Mouse (Mus musculus) hindbrain, embryonic 16.5 days (tissue): ENCODE measurements around the gene Zfp644. TPM values are rescaled to one million over a fixed set of nuclear protein-coding genes. Genes with fewer than 3 reads are reported as not detected.

Source experiments
- ATAC-seq: fragments of 200-750 bp; cut with Nextera tagmentation; 2 replicates; pipeline ENCODE4 v1.8.0; 2017; ENCODE audit warnings: moderate TSS enrichment, moderate library complexity
- H3K27ac ChIP-seq: fragments of 300-500 bp; sonication (generic); 2 replicates; pipeline ENCODE4 v1.5.1; 2014; ENCODE audit warnings: low read depth, mild to moderate bottlenecking, control low read depth, low read length, moderate library complexity
- H3K27me3 ChIP-seq: fragments of 300-500 bp; sonication (generic); replicated peaks from 2 replicates; pipeline ENCODE4 v1.6.1; 2014; ENCODE audit warnings: low read length; ENCODE audit not compliant: control insufficient read depth, insufficient read depth
- H3K36me3 ChIP-seq: fragments of 300-500 bp; sonication (generic); 2 replicates; pipeline ENCODE4 v1.6.1; 2014; ENCODE audit warnings: mild to moderate bottlenecking, low read length, moderate library complexity, mixed read lengths; ENCODE audit not compliant: control insufficient read depth, insufficient read depth
- H3K4me1 ChIP-seq: fragments of 300-500 bp; sonication (generic); 2 replicates; pipeline ENCODE4 v1.6.1; 2014; ENCODE audit warnings: low read depth, low read length; ENCODE audit not compliant: control insufficient read depth, insufficient read depth
- H3K4me2 ChIP-seq: fragments of 300-500 bp; sonication (generic); 2 replicates; pipeline ENCODE4 v1.6.1; 2014; ENCODE audit warnings: mild to moderate bottlenecking, low read length, control low read depth, moderate library complexity
- H3K4me3 ChIP-seq: fragments of 300-500 bp; sonication (generic); 2 replicates; pipeline ENCODE4 v1.5.1; 2014; ENCODE audit warnings: mild to moderate bottlenecking, low read length, control low read depth, moderate library complexity
- H3K9ac ChIP-seq: fragments of 300-500 bp; sonication (generic); 2 replicates; pipeline ENCODE4 v1.6.1; 2014; ENCODE audit warnings: low read depth, mild to moderate bottlenecking, control low read depth, low read length, moderate library complexity
- H3K9me3 ChIP-seq: fragments of 300-500 bp; sonication (generic); 2 replicates; pipeline ENCODE4 v1.6.1; 2014; ENCODE audit warnings: mild to moderate bottlenecking, low read length, moderate library complexity; ENCODE audit not compliant: control insufficient read depth
- WGBS: fragments of 180-500 bp; shearing (Covaris S2); extraction: QIAGEN DNeasy Blood & Tissue Kit; methylation state at CpG from one replicate; pipeline ENCODE4 v1.1.7; 2014; 5-methylcytosine and 5-hydroxymethylcytosine counted together
- polyA plus RNA-seq: library from polyadenylated mRNA; unstranded; fragments of >200 nt; fragmentation: Nextera tagmentation; extraction: Ambion mirVana; gene quantifications from 2 replicates; pipeline ENCODE4 v1.2.1, GENCODE M21; 2015

The Zfp644 gene
- polyA plus RNA-seq = 54.5 and 55.5 TPM in 2 replicates

DNA sequence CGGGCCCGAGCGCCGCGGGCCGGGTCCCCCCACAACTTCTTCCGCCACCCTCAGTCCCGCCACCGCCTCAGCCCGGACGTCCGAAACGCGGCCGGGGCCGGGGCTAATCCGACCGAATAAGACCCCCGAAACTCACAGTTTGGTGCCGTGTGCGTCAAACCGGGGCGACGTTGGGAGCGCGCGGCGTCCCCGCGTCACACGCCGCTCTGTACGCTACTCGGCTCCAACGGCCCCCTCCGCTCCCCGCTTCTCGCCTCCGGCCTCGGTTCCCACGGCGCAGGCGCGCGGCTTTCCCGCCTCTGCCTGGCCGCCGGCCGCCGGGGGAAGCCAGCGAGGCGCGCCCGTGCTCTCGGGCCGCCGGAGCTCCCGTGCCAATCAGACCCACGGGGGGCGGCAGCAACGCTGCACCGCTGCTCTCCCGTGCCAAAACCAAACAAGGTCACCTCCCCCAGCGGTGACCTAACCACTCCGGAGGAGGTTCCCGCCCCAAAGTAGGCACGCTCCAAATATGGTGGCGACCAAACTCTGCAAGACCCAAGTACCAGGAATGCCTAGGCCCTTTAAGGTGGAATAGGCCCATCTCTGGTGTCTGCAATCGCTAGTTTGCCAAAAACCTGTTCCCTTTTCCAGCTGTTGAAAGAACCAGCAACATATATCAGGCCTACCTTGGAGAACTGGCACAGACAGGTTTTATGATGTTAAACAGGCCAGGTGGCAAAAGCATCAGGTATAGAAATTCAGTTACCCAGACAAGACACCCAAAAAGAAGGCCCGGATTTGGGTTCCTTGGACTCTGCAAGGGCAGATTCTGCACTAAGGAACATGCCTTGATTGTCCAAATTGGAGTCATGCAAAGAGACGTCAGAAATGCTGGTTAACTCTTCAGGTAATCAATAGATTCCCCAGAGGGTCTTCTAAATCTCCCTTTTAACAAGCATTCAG lies at the start of gene Zfp644:
Gene Zfp644 (minus strand): TSS at position 892 of the 942 bp plus-strand sequence.
- Histone ChIP-seq H3K27me3 (no peaks in the 10 kb centered on the region), H3K4me1 (peaks cover 20% of the 10 kb centered on the region), H3K4me3 (peak within 1 kb of the TSS; percentile 90), H3K9ac (peak within 1 kb of the TSS; percentile 99), H3K4me2 (peak within 1 kb of the TSS; percentile 78), H3K27ac (peak within 1 kb of the TSS; percentile 99), H3K9me3 (no peaks in the 10 kb centered on the region), H3K36me3 (no peaks in the 10 kb centered on the region)
- WGBS = 1% methylated on average over 67 of the region's 71 CpGs
- peak; percentile 97 for ATAC-seq

DNA sequence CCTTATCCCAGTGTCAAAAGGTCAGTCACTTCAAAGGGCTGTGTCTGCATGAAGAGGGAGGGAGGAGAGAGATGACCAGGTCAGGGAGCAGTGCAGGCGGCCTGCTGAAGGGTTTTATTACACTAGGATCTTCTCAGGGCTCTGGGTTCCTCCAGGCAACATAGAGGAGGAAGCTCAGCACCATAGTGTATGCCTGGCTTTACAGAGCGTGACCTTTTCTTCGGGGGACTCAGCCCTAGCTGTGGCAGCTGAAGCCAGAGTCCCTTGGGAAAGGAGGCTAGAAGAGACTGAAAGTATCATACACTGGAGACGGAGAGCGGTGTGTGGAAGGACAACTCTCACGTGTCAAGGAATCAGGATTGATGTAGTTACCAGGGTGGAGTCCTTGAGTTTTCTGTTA lies 42.6 kb upstream of the Zfp644 start:
- no peak overlapping the region for H3K9ac ChIP-seq
- no peak overlapping the region for H3K4me3 ChIP-seq
- no peaks in the 10 kb centered on the region for H3K36me3 ChIP-seq
- H3K4me2 ChIP-seq = no peak overlapping the region
- H3K27ac ChIP-seq = no peak overlapping the region
- no peaks in the 10 kb centered on the region for H3K27me3 ChIP-seq
- no peaks in the 10 kb centered on the region for H3K9me3 ChIP-seq
- no peaks in the 10 kb centered on the region for H3K4me1 ChIP-seq
- ATAC-seq = no peak
- 28% methylated on average over 6 of the region's 6 CpGs for WGBS

DNA sequence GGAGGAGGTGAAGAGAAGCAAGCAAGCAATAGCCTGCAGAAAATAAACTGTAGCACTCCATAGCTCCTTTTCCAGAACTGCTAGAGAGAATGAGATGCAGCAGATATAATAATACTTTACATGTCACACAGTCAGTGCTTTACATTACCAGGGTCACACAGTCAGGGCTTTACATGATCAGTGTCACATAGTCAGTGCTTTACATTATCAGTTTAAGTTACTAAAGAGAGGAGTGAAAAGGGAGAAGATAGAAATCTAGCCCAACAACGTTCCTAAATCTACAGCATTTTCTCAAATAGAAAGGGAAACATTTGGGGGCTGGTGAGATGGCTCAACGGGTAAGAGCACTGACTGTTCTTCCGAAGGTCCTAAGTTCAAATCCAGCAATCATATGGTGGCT lies 26.4 kb upstream of the Zfp644 start:
- Histone ChIP-seq H3K27ac (no peak overlapping the region), H3K4me1 (no peaks in the 10 kb centered on the region), H3K4me3 (no peak overlapping the region), H3K9ac (no peak overlapping the region), H3K9me3 (no peaks in the 10 kb centered on the region), H3K4me2 (no peak overlapping the region), H3K27me3 (no peaks in the 10 kb centered on the region), H3K36me3 (no peaks in the 10 kb centered on the region)
- WGBS = 90% methylated on average over 3 of the region's 3 CpGs
- no peak for ATAC-seq

DNA sequence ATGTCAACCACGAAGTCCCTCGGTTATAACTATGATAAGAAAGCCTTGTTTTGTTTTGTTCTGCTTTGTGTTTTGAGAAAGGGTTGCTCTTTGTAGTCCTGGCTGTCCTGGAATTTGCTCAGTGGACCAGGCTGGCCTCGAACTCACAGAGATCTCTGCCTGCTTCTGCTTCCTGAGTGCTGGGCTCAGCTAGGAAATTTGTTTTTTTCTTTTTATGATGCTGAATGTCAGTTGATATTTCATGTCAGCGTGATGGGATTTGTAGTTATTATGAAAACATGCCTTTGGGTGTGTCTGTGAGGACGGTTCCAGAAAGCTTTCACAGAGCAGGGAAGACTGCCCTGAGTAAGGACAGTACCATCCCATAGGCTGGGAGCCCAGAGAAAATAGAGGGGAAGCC lies 25.7 kb upstream of the Zfp644 start:
- H3K36me3 ChIP-seq = no peaks in the 10 kb centered on the region
- no peak for ATAC-seq
- H3K27ac ChIP-seq = no peak overlapping the region
- 79% methylated on average over 5 of the region's 5 CpGs for WGBS
- H3K4me2 ChIP-seq = no peak overlapping the region
- no peaks in the 10 kb centered on the region for H3K9me3 ChIP-seq
- H3K4me3 ChIP-seq = no peak overlapping the region
- H3K4me1 ChIP-seq = no peaks in the 10 kb centered on the region
- no peak overlapping the region for H3K9ac ChIP-seq
- no peaks in the 10 kb centered on the region for H3K27me3 ChIP-seq

DNA sequence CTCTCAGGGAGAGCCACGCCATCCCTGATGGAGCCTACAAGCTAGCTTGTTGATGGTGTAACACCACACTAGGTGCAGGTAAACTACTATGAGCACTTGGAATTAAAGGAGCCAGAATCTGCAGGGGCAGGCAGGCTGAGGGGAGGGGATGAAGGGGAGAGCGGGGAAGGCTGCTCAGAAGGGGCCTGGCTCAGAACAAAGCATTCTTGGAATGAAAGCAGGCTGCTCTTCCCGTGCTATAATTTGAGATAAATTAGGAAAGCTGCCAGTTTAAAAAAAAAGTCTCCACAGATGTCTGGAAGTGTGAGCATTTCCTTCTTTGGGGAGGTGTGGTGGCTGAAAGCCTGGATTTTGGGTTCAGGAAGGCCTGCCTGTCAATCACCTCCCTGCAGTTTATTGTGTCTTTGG lies 14.8 kb upstream of the Zfp644 start:
- H3K9me3 ChIP-seq = no peaks in the 10 kb centered on the region
- no peak overlapping the region for H3K27ac ChIP-seq
- WGBS = 33% methylated on average over 3 of the region's 3 CpGs
- no peaks in the 10 kb centered on the region for H3K27me3 ChIP-seq
- H3K4me1 ChIP-seq = peaks cover 5% of the 10 kb centered on the region; the same call in 1 of the 2 replicates
- H3K9ac ChIP-seq = no peak overlapping the region
- no peak overlapping the region for H3K4me2 ChIP-seq
- no peak overlapping the region for H3K4me3 ChIP-seq
- H3K36me3 ChIP-seq = no peaks in the 10 kb centered on the region
- no peak for ATAC-seq

DNA sequence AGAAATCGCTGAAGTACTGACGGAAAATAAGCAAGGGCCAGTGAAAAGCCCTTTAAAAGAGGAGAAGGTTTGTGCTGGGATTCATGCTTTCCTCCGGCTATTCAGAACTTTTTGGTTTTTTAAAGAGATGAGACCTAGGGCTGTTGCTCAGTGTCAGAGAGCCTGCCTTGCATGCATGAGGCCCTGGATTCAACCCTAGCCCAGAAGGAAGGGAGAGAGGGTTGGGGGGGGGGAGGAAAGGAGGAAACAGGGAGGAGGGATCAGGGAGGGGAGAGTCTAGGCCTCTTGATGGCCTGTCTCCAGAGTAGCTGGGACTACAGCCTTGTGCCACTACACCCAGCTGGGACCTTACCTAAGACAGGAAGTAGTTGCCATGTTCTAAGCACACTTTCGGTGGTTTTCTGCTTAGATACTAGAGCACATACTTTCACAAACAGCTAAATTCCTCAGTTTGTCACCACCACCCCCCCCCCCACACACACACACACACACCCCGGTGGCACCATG lies 14.2 kb upstream of the Zfp644 start:
- Histone ChIP-seq H3K4me3 (no peak overlapping the region), H3K27me3 (no peaks in the 10 kb centered on the region), H3K36me3 (no peaks in the 10 kb centered on the region), H3K4me2 (no peak overlapping the region), H3K9ac (no peak overlapping the region), H3K27ac (no peak overlapping the region), H3K9me3 (no peaks in the 10 kb centered on the region), H3K4me1 (peaks cover 5% of the 10 kb centered on the region; the same call in 1 of the 2 replicates)
- no peak for ATAC-seq
- WGBS = 75% methylated on average over 5 of the region's 5 CpGs

DNA sequence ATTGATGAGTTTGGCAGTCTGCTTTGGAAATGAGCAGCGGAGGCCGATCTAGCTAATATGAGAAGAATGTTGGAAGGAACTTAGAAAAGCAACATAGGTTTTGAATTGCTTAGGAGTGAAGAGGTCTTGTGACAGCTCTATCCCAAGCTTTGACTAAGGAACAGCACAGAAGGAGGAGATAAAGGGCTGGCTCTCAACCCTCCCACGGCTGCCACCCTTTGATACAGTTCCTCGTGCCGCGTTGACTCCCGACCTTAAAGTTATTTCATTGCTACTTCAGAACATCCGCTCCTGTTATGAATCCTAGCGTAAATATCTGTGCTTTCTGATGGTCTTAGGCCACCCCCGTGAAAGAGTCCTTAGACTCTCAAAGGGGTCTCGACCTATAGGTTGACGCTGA lies 13.5 kb upstream of the Zfp644 start:
- Histone ChIP-seq H3K4me2 (no peak overlapping the region), H3K27ac (no peak overlapping the region), H3K4me1 (peaks cover 5% of the 10 kb centered on the region; the same call in 1 of the 2 replicates), H3K9ac (no peak overlapping the region), H3K4me3 (no peak overlapping the region), H3K36me3 (no peaks in the 10 kb centered on the region), H3K27me3 (no peaks in the 10 kb centered on the region), H3K9me3 (no peaks in the 10 kb centered on the region)
- ATAC-seq = no peak
- 81% methylated on average over 12 of the region's 12 CpGs for WGBS

DNA sequence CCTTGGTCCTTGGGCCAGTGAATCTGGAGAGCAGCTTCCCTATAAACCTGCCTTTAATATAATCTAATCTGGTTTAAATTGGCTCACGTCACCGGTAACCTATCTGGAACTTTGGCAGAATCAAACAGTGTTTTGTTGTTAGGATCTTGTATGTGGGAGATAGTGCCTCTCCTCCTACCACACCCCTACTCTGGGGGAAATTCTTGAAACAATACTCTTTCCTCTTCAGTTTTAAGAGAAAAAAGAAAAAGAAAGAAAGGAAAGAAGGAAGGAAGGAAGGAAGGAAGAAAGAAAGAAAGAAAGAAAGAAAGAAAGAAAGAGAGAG lies 13.0 kb upstream of the Zfp644 start:
- H3K4me3 ChIP-seq = no peak overlapping the region
- H3K4me2 ChIP-seq = no peak overlapping the region
- H3K27me3 ChIP-seq = no peaks in the 10 kb centered on the region
- H3K36me3 ChIP-seq = no peaks in the 10 kb centered on the region
- H3K4me1 ChIP-seq = peaks cover 5% of the 10 kb centered on the region; the same call in 1 of the 2 replicates
- H3K27ac ChIP-seq = no peak overlapping the region
- 68% methylated on average over 2 of the region's 2 CpGs for WGBS
- no peaks in the 10 kb centered on the region for H3K9me3 ChIP-seq
- ATAC-seq = no peak
- no peak overlapping the region for H3K9ac ChIP-seq

DNA sequence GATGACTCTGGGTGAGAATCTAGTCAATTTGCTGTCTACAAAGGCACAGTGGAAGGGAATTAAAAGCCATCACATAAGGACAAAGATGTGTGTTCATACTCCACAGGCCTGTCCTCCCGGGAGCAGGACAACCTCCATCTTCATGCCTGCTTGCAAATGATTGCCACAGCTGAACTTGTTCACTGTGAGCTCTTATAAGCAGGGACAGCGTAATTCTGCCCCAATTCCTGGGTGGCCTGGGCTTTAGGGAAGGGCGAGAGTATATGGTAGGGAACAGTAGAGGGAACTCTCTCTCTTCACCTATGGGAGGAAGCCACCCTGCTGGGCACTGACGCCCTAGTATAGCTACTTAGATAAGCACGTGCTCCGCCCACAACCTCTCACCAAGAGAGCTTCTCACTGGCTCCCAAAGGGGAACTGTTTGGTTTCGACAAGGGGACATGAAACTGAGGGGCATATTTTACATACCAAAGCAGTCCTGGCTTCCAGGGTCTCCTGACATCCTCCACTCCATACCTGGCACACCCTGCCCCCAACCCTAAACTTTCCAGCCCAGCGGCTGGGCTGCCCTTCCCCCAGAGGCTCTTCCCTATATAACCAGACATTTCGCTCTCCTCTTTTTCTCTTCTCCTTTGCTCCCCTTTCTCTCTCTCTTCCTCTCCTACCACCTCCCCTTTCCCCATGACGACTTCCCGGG lies 12.4 kb upstream of the Zfp644 start:
- peaks cover 5% of the 10 kb centered on the region; the same call in 1 of the 2 replicates for H3K4me1 ChIP-seq
- H3K9me3 ChIP-seq = no peaks in the 10 kb centered on the region
- no peaks in the 10 kb centered on the region for H3K36me3 ChIP-seq
- ATAC-seq = no peak
- no peak overlapping the region for H3K4me2 ChIP-seq
- H3K27me3 ChIP-seq = no peaks in the 10 kb centered on the region
- no peak overlapping the region for H3K27ac ChIP-seq
- H3K4me3 ChIP-seq = no peak overlapping the region
- H3K9ac ChIP-seq = no peak overlapping the region
- 49% methylated on average over 11 of the region's 11 CpGs for WGBS
